Mouse (Mus musculus) intestine, embryonic 15.5 days (tissue): ENCODE measurements around the gene Abcf2. TPM values are rescaled to one million over a fixed set of nuclear protein-coding genes. Genes with fewer than 3 reads are reported as not detected.
"Not testable (repeated sequence)": the region's sequence is repeated elsewhere in the genome, so short reads cannot be mapped to it uniquely, and the experiment has no call there.

Experiments
- ATAC-seq: fragments of 200-750 bp; cut with Nextera tagmentation; 2 replicates; pipeline ENCODE4 v1.8.0; 2017; ENCODE audit warnings: moderate TSS enrichment, moderate library complexity
- H3K27ac ChIP-seq: fragments of 300-500 bp; sonication (generic); 2 replicates; pipeline ENCODE4 v1.5.1; 2015; ENCODE audit warnings: mild to moderate bottlenecking, inconsistent platforms
- H3K27me3 ChIP-seq: fragments of 300-500 bp; sonication (generic); replicated peaks from 2 replicates; pipeline ENCODE4 v1.6.1; 2015; ENCODE audit warnings: inconsistent platforms
- H3K36me3 ChIP-seq: fragments of 300-500 bp; sonication (generic); 2 replicates; pipeline ENCODE4 v1.6.1; 2015; ENCODE audit warnings: inconsistent platforms
- H3K4me1 ChIP-seq: fragments of 300-500 bp; sonication (generic); replicated peaks from 2 replicates; pipeline ENCODE4 v1.6.1; 2015; ENCODE audit warnings: inconsistent platforms
- H3K4me2 ChIP-seq: fragments of 300-500 bp; sonication (generic); replicated peaks from 2 replicates; pipeline ENCODE4 v1.6.1; 2015; ENCODE audit warnings: mild to moderate bottlenecking, inconsistent platforms
- H3K4me3 ChIP-seq: fragments of 300-500 bp; sonication (generic); replicated peaks from 2 replicates; pipeline ENCODE4 v1.5.1; 2015; ENCODE audit warnings: inconsistent platforms
- H3K9ac ChIP-seq: fragments of 300-500 bp; sonication (generic); 2 replicates; pipeline ENCODE4 v1.6.1; 2015; ENCODE audit warnings: inconsistent platforms
- H3K9me3 ChIP-seq: fragments of 300-500 bp; sonication (generic); 2 replicates; pipeline ENCODE4 v1.6.1; 2016; ENCODE audit warnings: inconsistent platforms
- WGBS: fragments of 180-500 bp; shearing (Covaris S2); methylation state at CpG from one replicate; pipeline ENCODE4 v1.1.7; 2015; 5-methylcytosine and 5-hydroxymethylcytosine counted together
- polyA plus RNA-seq: library from polyadenylated mRNA; unstranded; fragments of >200 nt; fragmentation: Nextera tagmentation; extraction: Ambion mirVana; gene quantifications from 2 replicates; pipeline ENCODE4 v1.2.1, GENCODE M21; 2015

Gene Abcf2
- polyA plus RNA-seq, 1 experiment from 2014 or later: 86.0 TPM

DNA sequence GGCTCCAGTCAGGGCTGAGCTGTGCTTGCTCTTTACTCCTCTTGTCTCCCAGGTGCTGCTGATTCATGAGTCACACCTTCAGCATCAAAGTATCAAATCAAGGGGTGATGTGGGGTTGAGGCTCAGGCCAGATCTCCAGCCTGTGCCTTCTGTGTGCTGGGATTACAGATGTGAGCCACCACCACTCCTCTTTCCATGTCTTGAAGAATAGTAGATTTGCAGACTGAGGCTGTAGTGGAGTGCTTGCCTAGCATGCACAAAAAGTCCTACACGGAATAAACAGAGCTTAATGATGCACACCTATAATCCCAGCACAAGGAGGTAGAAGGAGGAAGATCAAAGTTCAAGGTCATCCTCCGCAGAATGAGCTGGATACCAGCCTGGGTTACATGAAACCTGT lies 20.6 kb downstream of the Abcf2 start, which contains the start of gene 4931409K22Rik:
4931409K22Rik (minus strand) TSS at position 101 of the 400 bp plus-strand sequence.
- no peak for ATAC-seq
- Histone ChIP-seq H3K9me3 (no peaks in the 10 kb centered on the region), H3K4me3 (no peak within 1 kb of the TSS), H3K27me3 (no peaks in the 10 kb centered on the region), H3K36me3 (no peaks in the 10 kb centered on the region), H3K4me1 (no peaks in the 10 kb centered on the region), H3K9ac (no peak within 1 kb of the TSS), H3K4me2 (no peak within 1 kb of the TSS), H3K27ac (no peak within 1 kb of the TSS)
- 62% methylated on average over 2 of the region's 2 CpGs for WGBS

GRCm38 (mm10) chr5:24555335-24555734 lies 21.9 kb downstream of the Abcf2 start:
- not testable (repeated sequence) for ATAC-seq, H3K9ac ChIP-seq
- 91% methylated on average over 7 of the region's 7 CpGs for WGBS

GRCm38 (mm10) chr5:24553621-24554244 lies 23.5 kb downstream of the Abcf2 start:
- H3K36me3 ChIP-seq: no peaks in the 10 kb centered on the region
- H3K4me3 ChIP-seq: no peak overlapping the region
- WGBS: 68% methylated on average over 5 of the region's 5 CpGs
- H3K4me1 ChIP-seq: peaks cover 9% of the 10 kb centered on the region
- no peak overlapping the region for H3K4me2 ChIP-seq
- H3K27me3 ChIP-seq: 0 out of 2 replicates have a peak, but pooled peaks cover 4% of the 10 kb centered on the region
- H3K9ac ChIP-seq: no peak overlapping the region
- no peak overlapping the region for H3K27ac ChIP-seq
- ATAC-seq: no peak
- no peaks in the 10 kb centered on the region for H3K9me3 ChIP-seq

More at GRCm38 (mm10) chr5:24555335-24555734, 21.9 kb downstream of the Abcf2 start:
- not testable (repeated sequence) for H3K4me3 ChIP-seq, H3K4me1 ChIP-seq, H3K36me3 ChIP-seq, H3K27ac ChIP-seq, H3K9me3 ChIP-seq, H3K27me3 ChIP-seq, H3K4me2 ChIP-seq

DNA sequence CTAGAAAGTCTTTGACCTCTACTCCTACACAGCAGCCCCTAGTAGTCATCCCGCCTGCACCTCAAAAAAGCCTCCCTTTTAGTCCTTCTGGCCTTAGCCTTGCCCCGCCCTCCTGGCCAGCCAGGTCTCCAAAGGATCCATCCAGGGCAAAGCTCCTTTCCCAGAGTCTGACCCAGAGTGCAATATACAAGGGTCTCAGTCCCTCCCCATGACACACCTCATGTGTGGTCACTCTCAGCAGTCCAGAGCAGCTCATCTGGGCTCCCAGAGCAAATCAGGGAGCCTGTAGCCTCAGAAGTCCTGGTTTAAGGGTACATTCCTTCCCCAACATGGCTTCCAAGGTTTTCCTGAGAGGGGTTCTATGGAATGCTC lies 26.0 kb downstream of the Abcf2 start:
- WGBS: 52% methylated on average over 2 of the region's 2 CpGs

GRCm38 (mm10) chr5:24550598-24551316 lies 26.5 kb downstream of the Abcf2 start:
- H3K36me3 ChIP-seq: no peaks in the 10 kb centered on the region
- no peaks in the 10 kb centered on the region for H3K9me3 ChIP-seq
- no peak overlapping the region for H3K27ac ChIP-seq
- H3K4me1 ChIP-seq: peaks cover 9% of the 10 kb centered on the region
- WGBS: 23% methylated on average over 26 of the region's 26 CpGs
- 0 out of 2 replicates have a peak, but pooled peaks cover 4% of the 10 kb centered on the region for H3K27me3 ChIP-seq
- no peak overlapping the region for H3K9ac ChIP-seq
- no peak overlapping the region for H3K4me3 ChIP-seq
- ATAC-seq: peak; percentile 51
- peak overlapping the region; percentile 52 for H3K4me2 ChIP-seq

More for the DNA sequence above, 26.0 kb downstream of the Abcf2 start:
- no peak overlapping the region for H3K27ac ChIP-seq
- no peaks in the 10 kb centered on the region for H3K36me3 ChIP-seq
- H3K4me1 ChIP-seq: peaks cover 9% of the 10 kb centered on the region
- H3K9ac ChIP-seq: no peak overlapping the region
- ATAC-seq: no peak
- no peak overlapping the region for H3K4me3 ChIP-seq
- H3K4me2 ChIP-seq: peak overlapping the region; percentile 52
- H3K9me3 ChIP-seq: no peaks in the 10 kb centered on the region
- H3K27me3 ChIP-seq: 0 out of 2 replicates have a peak, but pooled peaks cover 4% of the 10 kb centered on the region

- Histone ChIP-seq H3K4me3 (no peak overlapping the region), H3K36me3 (no peaks in the 10 kb centered on the region), H3K4me1 (peaks cover 14% of the 10 kb centered on the region), H3K9me3 (no peaks in the 10 kb centered on the region), H3K9ac (no peak overlapping the region), H3K4me2 (no peak overlapping the region), H3K27ac (no peak overlapping the region), H3K27me3 (peaks cover 2% of the 10 kb centered on the region)
- ATAC-seq: no peak
- WGBS: 84% methylated on average over 7 of the region's 7 CpGs
Measured at GRCm38 (mm10) chr5:24542643-24543042, 34.6 kb downstream of the Abcf2 start.

GRCm38 (mm10) chr5:24541144-24541569 lies 36.1 kb downstream of the Abcf2 start:
- no peak overlapping the region for H3K9ac ChIP-seq
- no peaks in the 10 kb centered on the region for H3K9me3 ChIP-seq
- H3K4me1 ChIP-seq: peaks cover 14% of the 10 kb centered on the region
- H3K4me2 ChIP-seq: peak overlapping the region; percentile 53
- 16% methylated on average over 6 of the region's 6 CpGs for WGBS
- no peak; the same call in 1 of the 2 replicates for ATAC-seq
- no peaks in the 10 kb centered on the region for H3K36me3 ChIP-seq
- 0 out of 2 replicates have a peak overlapping the region, but pooled peaks have one; percentile 12 for H3K4me3 ChIP-seq
- peaks cover 2% of the 10 kb centered on the region for H3K27me3 ChIP-seq
- H3K27ac ChIP-seq: no peak overlapping the region

- 0 out of 2 replicates have a peak within 1 kb of the TSS, but pooled peaks have one; percentile 6 for H3K27ac ChIP-seq
Measured at GRCm38 (mm10) chr5:24540387-24541143, 36.7 kb downstream of the Abcf2 start, which contains the start of gene Asb10. Gene Asb10 (minus strand): TSS chr5:24540978.

GRCm38 (mm10) chr5:24539571-24540296 lies 37.5 kb downstream of the Abcf2 start:
- no peak overlapping the region for H3K9ac ChIP-seq
- H3K27me3 ChIP-seq: peaks cover 2% of the 10 kb centered on the region
- no peak overlapping the region for H3K4me2 ChIP-seq
- ATAC-seq: no peak
- no peak overlapping the region for H3K4me3 ChIP-seq
- H3K36me3 ChIP-seq: no peaks in the 10 kb centered on the region
- H3K27ac ChIP-seq: no peak overlapping the region
- 85% methylated on average over 22 of the region's 22 CpGs for WGBS
- H3K4me1 ChIP-seq: peaks cover 14% of the 10 kb centered on the region
- no peaks in the 10 kb centered on the region for H3K9me3 ChIP-seq

More at GRCm38 (mm10) chr5:24540387-24541143, 36.7 kb downstream of the Abcf2 start, which contains the start of gene Asb10:
- WGBS: 22% methylated on average over 14 of the region's 14 CpGs
- Histone ChIP-seq H3K4me1 (peaks cover 14% of the 10 kb centered on the region), H3K36me3 (no peaks in the 10 kb centered on the region), H3K27me3 (peaks cover 2% of the 10 kb centered on the region), H3K4me3 (peak within 1 kb of the TSS; percentile 12; the same call in 1 of the 2 replicates), H3K4me2 (peak within 1 kb of the TSS; percentile 53), H3K9me3 (no peaks in the 10 kb centered on the region), H3K9ac (no peak within 1 kb of the TSS)
- peak; percentile 66 for ATAC-seq

DNA sequence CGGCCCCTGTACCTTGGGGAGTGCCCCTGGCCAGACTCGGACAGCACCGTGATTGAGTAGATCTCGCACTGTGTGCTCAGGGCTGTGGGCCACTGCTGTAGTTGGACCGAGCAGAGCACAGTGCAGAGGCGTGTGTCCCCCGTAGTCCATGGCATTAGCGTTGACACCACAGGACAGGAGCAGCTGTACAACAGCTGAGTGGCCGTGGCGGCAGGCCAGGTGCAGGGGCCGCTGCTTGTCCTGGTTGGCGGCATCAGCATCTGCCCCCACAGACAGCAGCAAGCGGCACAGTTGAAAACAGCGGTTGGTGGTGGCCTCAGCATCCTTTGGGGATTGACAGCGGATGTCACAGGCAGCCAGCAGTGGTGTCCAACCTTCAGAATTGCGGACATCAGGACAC lies 39.6 kb downstream of the Abcf2 start:
- 69% methylated on average over 16 of the region's 16 CpGs for WGBS
- no peak overlapping the region for H3K4me2 ChIP-seq
- no peak overlapping the region for H3K27ac ChIP-seq
- no peaks in the 10 kb centered on the region for H3K9me3 ChIP-seq
- no peak for ATAC-seq
- peaks cover 14% of the 10 kb centered on the region for H3K4me1 ChIP-seq
- no peak overlapping the region for H3K9ac ChIP-seq
- H3K36me3 ChIP-seq: no peaks in the 10 kb centered on the region
- peaks cover 6% of the 10 kb centered on the region for H3K27me3 ChIP-seq
- no peak overlapping the region for H3K4me3 ChIP-seq

GRCm38 (mm10) chr5:24536511-24536910 lies 40.8 kb downstream of the Abcf2 start:
- Histone ChIP-seq H3K4me3 (no peak overlapping the region), H3K4me2 (no peak overlapping the region), H3K27me3 (peaks cover 8% of the 10 kb centered on the region), H3K4me1 (peaks cover 13% of the 10 kb centered on the region), H3K27ac (no peak overlapping the region), H3K36me3 (no peaks in the 10 kb centered on the region), H3K9ac (no peak overlapping the region), H3K9me3 (no peaks in the 10 kb centered on the region)
- no peak for ATAC-seq
- WGBS: 82% methylated on average over 5 of the region's 5 CpGs
